Mouse (Mus musculus): ENCODE measurements around the gene Gbp3. TPM values are rescaled to one million over a fixed set of nuclear protein-coding genes. Genes with fewer than 3 reads are reported as not detected.
A peak's percentile ranks its signal among the peaks of the same experiment; 100 is the strongest.
"Not testable (repeated sequence)": the region's sequence is repeated elsewhere in the genome, so short reads cannot be mapped to it uniquely, and the experiment has no call there.

Gene Gbp3
- polyA plus RNA-seq (2016; fragmentation: Nextera tagmentation; extraction: Ambion mirVana) = 0.15 and 0.31 TPM in 2 replicates

- WGBS = 35% methylated on average over 3 of the region's 3 CpGs
- Histone ChIP-seq H3K27ac (0 out of 2 replicates have a peak within 1 kb of the TSS, but pooled peaks have one; percentile 36), H3K36me3 (no peaks in the 10 kb centered on the region)
Observed at GRCm38 (mm10) chr3:142559632-142560228, at the start of gene Gbp3. Gene Gbp3 (plus strand): TSS chr3:142560026.

GRCm38 (mm10) chr3:142528116-142528515 is 31.7 kb upstream of the Gbp3 start:
- H3K4me1 ChIP-seq = peaks cover 12% of the 10 kb centered on the region; the same call in 1 of the 2 replicates
- no peaks in the 10 kb centered on the region for H3K36me3 ChIP-seq
- 84% methylated on average over 3 of the region's 3 CpGs for WGBS
- no peak overlapping the region for H3K4me3 ChIP-seq
- H3K27ac ChIP-seq = no peak overlapping the region
- peaks cover 28% of the 10 kb centered on the region for H3K27me3 ChIP-seq (ENCODE audit: low read depth, poor library complexity, severe bottlenecking)
- no peaks in the 10 kb centered on the region for H3K9me3 ChIP-seq (replicated peaks)
- DNase-seq (ENCODE audit: low spot score) = no peak

More at GRCm38 (mm10) chr3:142559632-142560228, at the start of gene Gbp3:
- Histone ChIP-seq H3K4me1 (peaks cover 9% of the 10 kb centered on the region), H3K27me3 (ENCODE audit: low read depth, poor library complexity, severe bottlenecking) (no peaks in the 10 kb centered on the region), H3K9me3 (replicated peaks) (no peaks in the 10 kb centered on the region), H3K4me3 (peak within 1 kb of the TSS; percentile 44)
- no peak for DNase-seq (ENCODE audit: low spot score)

GRCm38 (mm10) chr3:142529597-142529996 is 30.2 kb upstream of the Gbp3 start:
- H3K27me3 ChIP-seq (ENCODE audit: low read depth, poor library complexity, severe bottlenecking) = peaks cover 30% of the 10 kb centered on the region
- WGBS = 75% methylated on average over 2 of the region's 2 CpGs
- H3K4me3 ChIP-seq = peak overlapping the region; percentile 56
- no peak overlapping the region for H3K27ac ChIP-seq
- no peaks in the 10 kb centered on the region for H3K36me3 ChIP-seq
- H3K9me3 ChIP-seq (replicated peaks) = no peaks in the 10 kb centered on the region
- H3K4me1 ChIP-seq = peaks cover 12% of the 10 kb centered on the region; the same call in 1 of the 2 replicates
- no peak for DNase-seq (ENCODE audit: low spot score)

- Histone ChIP-seq H3K4me3 (peak within 1 kb of the TSS; percentile 56), H3K4me1 (peaks cover 12% of the 10 kb centered on the region; the same call in 1 of the 2 replicates), H3K27ac (peak within 1 kb of the TSS; percentile 59), H3K9me3 (replicated peaks) (no peaks in the 10 kb centered on the region), H3K36me3 (no peaks in the 10 kb centered on the region), H3K27me3 (ENCODE audit: low read depth, poor library complexity, severe bottlenecking) (peaks cover 34% of the 10 kb centered on the region)
- 2% methylated on average over 30 of the region's 30 CpGs for WGBS
- peak; percentile 66 for DNase-seq (ENCODE audit: low spot score)
Observed at GRCm38 (mm10) chr3:142530087-142530953, 29.5 kb upstream of the Gbp3 start, which contains the start of gene Gbp7. Gene Gbp7 (plus strand): TSS chr3:142530342.

GRCm38 (mm10) chr3:142531595-142531994 is 28.2 kb upstream of the Gbp3 start:
- 85% methylated on average over 3 of the region's 3 CpGs for WGBS
- no peaks in the 10 kb centered on the region for H3K36me3 ChIP-seq
- no peak for DNase-seq (ENCODE audit: low spot score)

GRCm38 (mm10) chr3:142533185-142533584 is 26.6 kb upstream of the Gbp3 start:
- H3K27ac ChIP-seq = no peak overlapping the region
- H3K9me3 ChIP-seq (replicated peaks) = no peaks in the 10 kb centered on the region
- H3K4me3 ChIP-seq = no peak overlapping the region
- peaks cover 31% of the 10 kb centered on the region for H3K27me3 ChIP-seq (ENCODE audit: low read depth, poor library complexity, severe bottlenecking)
- no peak for DNase-seq (ENCODE audit: low spot score)
- peaks cover 12% of the 10 kb centered on the region; the same call in 1 of the 2 replicates for H3K4me1 ChIP-seq
- no peaks in the 10 kb centered on the region for H3K36me3 ChIP-seq
- 92% methylated on average over 3 of the region's 3 CpGs for WGBS

More at GRCm38 (mm10) chr3:142531595-142531994, 28.2 kb upstream of the Gbp3 start:
- no peaks in the 10 kb centered on the region for H3K9me3 ChIP-seq (replicated peaks)
- H3K4me1 ChIP-seq = peaks cover 12% of the 10 kb centered on the region; the same call in 1 of the 2 replicates
- H3K4me3 ChIP-seq = no peak overlapping the region
- peaks cover 34% of the 10 kb centered on the region for H3K27me3 ChIP-seq (ENCODE audit: low read depth, poor library complexity, severe bottlenecking)
- no peak overlapping the region for H3K27ac ChIP-seq

GRCm38 (mm10) chr3:142535667-142536066 is 24.2 kb upstream of the Gbp3 start:
- 68% methylated on average over 1 of the region's 1 CpGs for WGBS
- no peak overlapping the region for H3K27ac ChIP-seq

GRCm38 (mm10) chr3:142541391-142541790 is 18.4 kb upstream of the Gbp3 start:
- H3K36me3 ChIP-seq = no peaks in the 10 kb centered on the region
- no peak for DNase-seq (ENCODE audit: low spot score)
- no peak overlapping the region for H3K4me3 ChIP-seq
- no peaks in the 10 kb centered on the region for H3K9me3 ChIP-seq (replicated peaks)
- no peak overlapping the region for H3K27ac ChIP-seq
- no peaks in the 10 kb centered on the region for H3K4me1 ChIP-seq
- WGBS = 95% methylated on average over 6 of the region's 6 CpGs
- H3K27me3 ChIP-seq (ENCODE audit: low read depth, poor library complexity, severe bottlenecking) = no peaks in the 10 kb centered on the region

More at GRCm38 (mm10) chr3:142535667-142536066, 24.2 kb upstream of the Gbp3 start:
- Histone ChIP-seq H3K9me3 (replicated peaks) (no peaks in the 10 kb centered on the region), H3K36me3 (no peaks in the 10 kb centered on the region), H3K27me3 (ENCODE audit: low read depth, poor library complexity, severe bottlenecking) (peaks cover 22% of the 10 kb centered on the region), H3K4me3 (no peak overlapping the region), H3K4me1 (peaks cover 3% of the 10 kb centered on the region; the same call in 1 of the 2 replicates)
- DNase-seq (ENCODE audit: low spot score) = no peak

GRCm38 (mm10) chr3:142542776-142543175 is 17.1 kb upstream of the Gbp3 start:
- not testable (repeated sequence) for H3K27ac ChIP-seq; H3K27me3 ChIP-seq (ENCODE audit: low read depth, poor library complexity, severe bottlenecking); DNase-seq (ENCODE audit: low spot score); H3K4me3 ChIP-seq; H3K36me3 ChIP-seq; H3K4me1 ChIP-seq; H3K9me3 ChIP-seq (replicated peaks)
- 88% methylated on average over 12 of the region's 12 CpGs for WGBS

GRCm38 (mm10) chr3:142546690-142547089 is 13.1 kb upstream of the Gbp3 start:
- Histone ChIP-seq H3K9me3 (replicated peaks) (no peaks in the 10 kb centered on the region), H3K4me3 (no peak overlapping the region), H3K36me3 (no peaks in the 10 kb centered on the region), H3K27me3 (ENCODE audit: low read depth, poor library complexity, severe bottlenecking) (no peaks in the 10 kb centered on the region), H3K4me1 (no peaks in the 10 kb centered on the region), H3K27ac (no peak overlapping the region)
- 89% methylated on average over 3 of the region's 3 CpGs for WGBS
- DNase-seq (ENCODE audit: low spot score) = no peak

- Histone ChIP-seq H3K36me3 (no peaks in the 10 kb centered on the region), H3K4me3 (no peak overlapping the region), H3K27me3 (ENCODE audit: low read depth, poor library complexity, severe bottlenecking) (no peaks in the 10 kb centered on the region), H3K4me1 (no peaks in the 10 kb centered on the region), H3K9me3 (replicated peaks) (no peaks in the 10 kb centered on the region), H3K27ac (no peak overlapping the region)
- no peak for DNase-seq (ENCODE audit: low spot score)
- WGBS = 89% methylated on average over 3 of the region's 3 CpGs
Observed at GRCm38 (mm10) chr3:142550052-142550676, 9.7 kb upstream of the Gbp3 start.

- no peak overlapping the region for H3K4me3 ChIP-seq
- WGBS = 97% methylated on average over 1 of the region's 1 CpGs
- H3K4me1 ChIP-seq = no peaks in the 10 kb centered on the region
- no peak overlapping the region for H3K27ac ChIP-seq
- no peaks in the 10 kb centered on the region for H3K27me3 ChIP-seq (ENCODE audit: low read depth, poor library complexity, severe bottlenecking)
- no peaks in the 10 kb centered on the region for H3K9me3 ChIP-seq (replicated peaks)
- H3K36me3 ChIP-seq = no peaks in the 10 kb centered on the region
- DNase-seq (ENCODE audit: low spot score) = no peak
Observed at GRCm38 (mm10) chr3:142554601-142555000, 5.2 kb upstream of the Gbp3 start.

Measured in limb, embryonic 10.5 days (tissue).